Mouse (Mus musculus) large intestine, adult 2 months (tissue): ENCODE measurements around the gene Alkbh6. TPM values are rescaled to one million over a fixed set of nuclear protein-coding genes. Genes with fewer than 3 reads are reported as not detected.
A peak's percentile ranks its signal among the peaks of the same experiment; 100 is the strongest.

ENCODE experiments used
- DNase-seq: peaks from one replicate; pipeline ENCODE4 v3.0.0-alpha.2; 2012; ENCODE audit warnings: low read depth, low spot score
- WGBS: fragments of 180-500 bp; shearing (Covaris S2); methylation state at CpG from one replicate; pipeline ENCODE4 v1.1.7; 2018; 5-methylcytosine and 5-hydroxymethylcytosine counted together
- polyA plus RNA-seq: library from polyadenylated mRNA; depleted of rRNA; stranded (reverse); fragments of >200 nt; gene quantifications from 2 replicates; pipeline ENCODE4 v1.2.3, GENCODE M21; 2012

The Alkbh6 gene
- polyA plus RNA-seq, 1 experiment = 81.0 TPM

- DNase-seq = no peak
- WGBS = 89% methylated on average over 5 of the region's 5 CpGs
These were observed 15.9 kb downstream of the Alkbh6 start for GRCm38 (mm10) chr7:30324300-30324944.

DNA sequence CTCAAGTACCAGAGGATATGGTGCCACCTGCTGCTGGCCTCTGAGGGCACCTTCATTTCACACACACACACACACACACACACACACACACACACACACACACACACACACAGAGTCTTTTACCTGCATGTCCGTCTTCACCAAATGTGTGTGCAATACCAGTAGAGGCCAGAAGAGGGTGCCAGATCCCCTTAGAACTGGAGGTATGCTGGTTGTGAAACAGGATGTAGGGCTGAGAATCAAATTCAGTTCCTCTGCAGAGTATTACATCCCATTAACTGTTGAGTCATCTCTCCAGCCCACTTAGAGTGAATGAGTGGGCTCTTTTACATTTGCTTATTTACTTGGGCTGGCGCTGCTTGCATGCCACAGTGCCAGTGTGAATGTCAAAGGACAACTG is 16.8 kb downstream of the Alkbh6 start:
- 74% methylated on average over 2 of the region's 2 CpGs for WGBS
- DNase-seq = no peak

DNA sequence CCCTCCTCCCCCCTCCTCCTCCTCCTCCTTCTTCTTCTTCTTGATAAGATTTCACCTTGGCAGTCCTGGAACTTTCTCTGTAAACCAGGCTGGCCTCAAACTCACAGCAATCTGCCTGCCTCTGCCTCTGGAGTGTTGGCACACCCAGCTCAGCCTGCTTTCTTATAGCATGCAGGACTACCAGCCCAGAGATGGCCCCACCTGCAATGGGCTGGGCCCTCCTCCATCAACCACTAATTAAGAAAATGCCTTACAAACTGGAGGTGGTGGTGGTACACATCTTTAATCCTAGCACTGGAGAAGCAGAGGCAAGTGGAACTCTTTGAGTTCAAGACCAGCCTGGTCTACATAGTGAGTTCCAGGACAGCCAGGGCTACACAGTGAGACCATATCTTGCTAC is 17.9 kb downstream of the Alkbh6 start:
- no peak for DNase-seq

DNA sequence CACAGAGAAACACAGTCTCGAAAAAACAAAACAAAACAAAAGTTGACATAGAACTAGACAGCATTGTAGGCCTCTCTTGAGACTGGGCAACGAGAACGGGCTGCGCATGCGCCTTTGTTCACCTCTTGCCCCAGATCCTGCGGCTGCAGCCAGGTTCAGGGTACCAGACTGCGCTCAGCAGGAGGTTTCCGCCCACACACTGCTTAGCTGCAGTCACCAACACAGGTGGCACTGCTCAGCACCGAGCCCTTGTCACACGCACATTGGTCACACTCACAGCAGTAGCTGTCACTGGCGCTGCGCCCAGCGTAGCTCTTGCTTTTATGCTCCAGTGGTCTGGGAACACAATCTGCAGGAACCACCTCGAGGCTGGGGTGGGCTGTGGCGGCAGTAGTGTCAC is 18.6 kb downstream of the Alkbh6 start:
- no peak for DNase-seq
- 66% methylated on average over 15 of the region's 15 CpGs for WGBS

- 64% methylated on average over 10 of the region's 10 CpGs for WGBS
- no peak for DNase-seq
These were observed 19.9 kb downstream of the Alkbh6 start for GRCm38 (mm10) chr7:30328379-30328778.

- DNase-seq = no peak
These were observed 23.4 kb downstream of the Alkbh6 start for GRCm38 (mm10) chr7:30331887-30332286.

DNA sequence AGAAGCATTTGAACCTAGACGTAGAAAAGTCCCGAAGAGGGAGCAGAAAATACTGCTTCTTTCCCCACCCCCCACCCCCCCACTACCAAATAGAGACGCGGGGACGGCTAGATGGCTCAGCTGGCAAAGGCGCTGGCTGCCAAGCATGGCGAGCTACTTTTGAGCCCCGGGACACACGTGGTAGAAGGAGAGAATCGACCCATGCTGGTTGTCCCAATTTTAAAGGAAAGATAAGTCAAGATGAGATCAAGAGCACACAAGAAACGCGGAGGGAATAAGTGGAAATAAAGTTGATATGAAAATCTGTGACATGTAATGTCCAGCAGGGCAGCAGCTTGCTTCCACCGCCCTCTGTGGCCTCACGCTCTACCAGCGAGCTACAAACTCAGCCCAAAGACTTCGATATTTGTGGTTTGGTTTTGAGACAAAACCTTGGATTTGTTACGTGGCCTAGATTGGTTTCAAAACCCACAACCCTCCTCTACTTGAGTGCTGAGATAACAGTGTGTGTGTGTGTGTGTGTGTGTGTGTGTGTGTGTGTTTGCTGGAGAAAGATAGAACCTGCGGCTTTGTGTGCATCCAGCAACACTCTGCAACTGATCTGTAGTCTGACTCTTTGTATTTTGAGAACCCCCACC is 24.2 kb downstream of the Alkbh6 start:
- no peak for DNase-seq
- 62% methylated on average over 18 of the region's 18 CpGs for WGBS

More at GRCm38 (mm10) chr7:30331887-30332286, 23.4 kb downstream of the Alkbh6 start:
- WGBS = 21% methylated on average over 13 of the region's 13 CpGs

GRCm38 (mm10) chr7:30333436-30333835 is 24.9 kb downstream of the Alkbh6 start:
- 4% methylated on average over 4 of the region's 4 CpGs for WGBS
- no peak for DNase-seq

- 73% methylated on average over 5 of the region's 5 CpGs for WGBS
These were observed 26.0 kb downstream of the Alkbh6 start for GRCm38 (mm10) chr7:30334563-30334962.

DNA sequence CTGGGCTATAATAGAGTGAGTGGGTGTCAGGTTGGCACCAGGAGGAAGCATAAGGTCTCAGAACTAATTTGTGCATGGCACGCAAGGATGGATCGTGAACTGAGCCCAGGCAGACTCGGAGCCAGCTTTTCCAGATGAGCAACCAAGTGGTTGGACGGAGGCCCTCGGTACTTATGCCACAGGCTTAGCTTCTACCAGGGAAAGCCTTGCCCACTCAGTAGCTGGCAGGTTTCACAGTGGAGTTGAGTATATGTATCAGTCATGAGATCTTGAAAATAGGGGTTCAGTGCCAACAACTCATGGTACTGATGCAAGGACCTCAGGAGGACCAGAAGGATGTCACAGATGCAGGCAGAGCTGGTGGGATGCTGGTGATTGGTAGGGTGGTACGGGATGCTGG is 27.2 kb downstream of the Alkbh6 start:
- WGBS = 81% methylated on average over 6 of the region's 6 CpGs
- DNase-seq = no peak

More at GRCm38 (mm10) chr7:30334563-30334962, 26.0 kb downstream of the Alkbh6 start:
- no peak for DNase-seq

DNA sequence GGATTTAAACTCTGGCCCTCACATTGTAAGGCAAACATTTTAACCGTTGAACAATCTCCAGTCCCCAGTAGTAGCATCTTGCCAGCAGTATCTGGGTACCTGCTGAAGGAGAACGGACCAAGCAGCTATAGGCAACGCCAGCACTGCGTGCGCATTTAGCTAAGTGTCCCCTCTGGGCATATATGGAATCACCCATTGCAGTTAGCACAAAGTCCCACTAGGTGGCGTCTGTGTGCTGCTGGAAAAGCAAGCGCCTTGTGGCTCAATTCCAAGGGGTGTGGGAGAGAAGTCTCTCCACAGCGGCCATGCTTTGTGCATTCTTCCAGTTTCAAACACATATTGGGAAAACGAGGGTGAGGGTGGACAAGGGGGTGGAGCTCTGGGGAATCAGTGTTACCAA is 27.9 kb downstream of the Alkbh6 start:
- DNase-seq = peak; percentile 73
- WGBS = under 1% methylated on average over 9 of the region's 9 CpGs

DNA sequence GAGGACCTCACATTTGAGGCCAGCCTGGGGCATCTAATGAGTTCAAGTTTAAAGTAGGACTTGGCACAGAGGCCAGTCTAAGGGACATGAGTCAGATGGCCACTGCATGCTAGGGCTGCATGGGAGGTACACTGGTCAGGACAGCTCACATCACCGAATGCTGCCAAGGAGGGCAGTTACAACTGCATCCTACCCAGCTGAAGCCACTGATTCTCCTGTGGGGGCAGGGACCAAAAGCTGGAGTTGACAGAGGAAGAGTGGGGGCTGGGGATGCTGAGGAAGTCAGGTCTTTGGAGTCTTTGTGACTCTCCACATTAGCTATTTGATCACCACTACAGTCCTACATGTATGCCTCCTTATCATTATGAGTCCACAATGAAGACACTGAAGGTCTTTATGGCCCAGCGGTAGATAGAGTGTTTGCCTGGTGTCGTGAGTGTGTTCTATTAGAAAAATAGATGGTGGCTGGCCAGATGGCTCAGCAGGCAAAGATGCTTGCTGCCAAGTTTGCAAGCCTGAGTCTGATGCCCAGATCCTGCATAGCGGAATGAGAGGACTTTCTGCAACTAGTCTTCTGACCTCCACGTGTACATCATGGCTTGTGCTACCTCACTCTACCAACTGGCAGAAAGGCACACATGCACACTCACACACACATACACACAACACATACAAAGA is 31.1 kb downstream of the Alkbh6 start:
- no peak for DNase-seq
- WGBS = 63% methylated on average over 5 of the region's 5 CpGs

DNA sequence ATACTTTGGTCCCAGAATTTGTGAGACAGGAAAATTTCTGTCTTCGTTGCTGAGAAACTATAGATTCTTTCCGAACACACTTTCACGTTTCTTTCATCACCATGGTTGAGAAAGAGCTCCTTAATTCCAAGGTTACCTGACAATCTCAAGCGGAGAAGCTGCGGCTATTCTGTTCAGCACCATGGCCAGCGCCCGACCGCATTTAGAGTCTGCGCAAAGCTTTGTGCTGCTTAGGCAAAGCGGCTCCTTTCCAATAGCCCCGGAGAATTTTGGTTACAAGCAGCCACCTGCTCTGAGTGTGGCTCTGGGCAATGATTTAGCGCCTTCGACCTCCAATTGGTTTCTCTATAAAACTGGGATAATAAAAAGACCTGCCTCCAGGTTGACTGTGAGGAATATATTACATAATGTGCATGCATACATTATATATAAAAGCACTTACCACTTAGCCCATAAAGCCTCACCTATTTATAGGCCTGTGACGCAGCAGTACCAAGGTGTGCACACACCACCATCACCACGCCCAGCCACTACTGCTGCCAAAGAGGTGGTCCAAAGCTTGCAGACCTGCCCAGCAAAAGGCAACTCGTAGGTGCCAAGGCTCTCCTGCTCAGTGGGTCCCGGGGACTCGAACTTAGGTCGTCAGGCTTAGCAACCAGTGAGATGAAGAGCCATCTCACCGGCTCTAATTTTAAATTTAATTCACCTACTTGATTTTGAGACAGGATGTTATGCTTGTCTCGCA is 38.3 kb downstream of the Alkbh6 start:
- 14% methylated on average over 21 of the region's 21 CpGs for WGBS

DNA sequence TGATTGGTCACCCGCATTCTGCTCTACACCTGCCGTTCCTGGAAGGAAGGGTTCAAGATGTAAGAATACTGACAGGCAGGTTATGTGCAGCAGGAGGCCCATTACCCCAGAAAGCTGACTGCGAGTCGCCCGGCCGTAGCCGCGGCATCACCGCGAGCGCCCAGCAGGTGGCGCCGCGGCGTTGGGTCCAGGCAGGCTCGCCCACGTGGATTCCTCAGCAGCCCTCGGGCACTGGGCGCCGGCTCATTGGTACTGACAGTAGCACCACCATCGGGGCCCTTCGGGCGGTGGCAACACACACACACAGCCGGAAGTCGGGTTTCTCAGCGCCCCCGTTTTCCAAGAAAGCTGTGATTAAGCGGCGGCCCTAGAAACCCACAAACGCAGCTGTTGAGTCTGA is 39.3 kb downstream of the Alkbh6 start:
- DNase-seq = no peak
- WGBS = 2% methylated on average over 30 of the region's 30 CpGs

More for the DNA sequence above, 38.3 kb downstream of the Alkbh6 start:
- DNase-seq = no peak

DNA sequence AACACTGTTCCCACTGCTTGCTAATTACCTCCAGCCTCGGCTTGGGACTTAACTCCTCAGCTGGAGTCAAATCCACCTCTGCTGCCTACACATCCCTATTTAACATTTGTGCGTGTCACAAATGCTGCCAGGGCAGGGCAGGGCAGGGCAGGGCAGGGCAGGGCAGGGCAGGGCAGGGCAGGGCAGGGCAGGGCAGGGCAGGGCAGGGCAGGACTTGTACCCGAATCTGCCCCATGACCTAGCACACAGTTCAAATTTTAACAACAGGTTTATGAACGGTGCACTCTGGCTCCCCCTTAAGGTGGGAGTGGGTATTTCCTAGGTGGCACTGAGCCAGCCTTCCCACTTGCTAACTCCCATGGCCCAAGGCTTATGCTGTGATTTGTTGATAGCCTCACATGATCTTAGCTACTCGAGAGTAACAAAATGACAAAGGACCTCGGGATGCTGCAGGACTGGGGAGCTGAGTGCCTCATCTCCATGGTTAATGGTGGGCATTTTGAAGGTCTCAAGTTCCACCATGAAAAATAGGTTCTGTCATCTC is 44.8 kb downstream of the Alkbh6 start:
- WGBS = 5% methylated on average over 6 of the region's 6 CpGs
- DNase-seq = peak; percentile 65

GRCm38 (mm10) chr7:30354059-30354458 is 45.5 kb downstream of the Alkbh6 start:
- DNase-seq = no peak
- 59% methylated on average over 4 of the region's 4 CpGs for WGBS

DNA sequence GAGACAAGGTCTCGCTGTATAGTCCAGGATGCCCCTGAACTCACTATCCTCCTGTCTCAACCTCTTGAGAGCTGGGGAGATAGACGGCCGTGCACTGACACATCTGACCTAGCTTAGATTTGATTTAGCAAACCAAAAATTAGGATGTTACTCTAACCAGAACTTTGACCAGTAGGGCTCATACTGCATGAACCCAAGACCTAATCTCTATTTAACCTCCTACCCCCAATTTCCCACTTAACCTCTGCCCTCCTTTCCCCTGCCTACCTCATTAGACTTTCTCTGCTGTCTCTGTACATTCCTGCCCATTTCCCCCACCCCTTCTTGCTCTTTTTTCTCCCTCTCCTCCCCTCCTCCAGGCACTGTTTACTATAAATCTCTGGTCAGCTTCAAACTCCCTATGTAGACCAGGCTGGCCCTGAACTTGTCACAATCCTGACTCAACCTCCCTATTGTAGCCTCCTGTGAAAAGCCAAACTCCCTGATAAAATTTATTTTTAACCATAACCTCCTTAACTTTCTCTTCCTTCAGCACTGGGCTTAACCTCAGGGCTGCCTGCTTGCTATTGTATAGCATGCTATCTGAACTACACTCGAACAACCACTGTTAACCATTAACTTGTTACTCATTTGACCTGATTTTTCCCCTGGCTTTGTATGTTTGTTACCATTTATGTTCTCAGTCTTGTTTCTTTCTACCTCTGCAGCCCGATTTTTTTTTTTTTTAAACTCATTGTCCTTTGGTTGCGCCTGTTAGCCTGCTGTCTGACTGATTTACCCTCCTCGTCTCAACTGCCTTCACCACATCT is 50.1 kb downstream of the Alkbh6 start:
- 38% methylated on average over 7 of the region's 7 CpGs for WGBS
- DNase-seq = no peak

- WGBS = 49% methylated on average over 31 of the region's 31 CpGs
These were observed 50.9 kb downstream of the Alkbh6 start for GRCm38 (mm10) chr7:30359276-30359865.

GRCm38 (mm10) chr7:30360028-30360427 is 51.5 kb downstream of the Alkbh6 start:
- DNase-seq = no peak
- 90% methylated on average over 17 of the region's 17 CpGs for WGBS

More at GRCm38 (mm10) chr7:30359276-30359865, 50.9 kb downstream of the Alkbh6 start:
- DNase-seq = no peak
